Mouse (Mus musculus) liver, embryonic 12.5 days (tissue): ENCODE data around the gene Fam209. TPM values are rescaled to one million over a fixed set of nuclear protein-coding genes. Genes with fewer than 3 reads are reported as not detected.

Source experiments
- ATAC-seq: fragments of 200-750 bp; cut with Nextera tagmentation; 2 replicates; pipeline ENCODE4 v1.8.0; 2017; ENCODE audit warnings: moderate number of reproducible peaks, mild to moderate bottlenecking, moderate library complexity
- H3K27ac ChIP-seq: fragments of 300-500 bp; sonication (generic); 2 replicates; pipeline ENCODE4 v1.5.1; 2016; ENCODE audit warnings: mild to moderate bottlenecking
- H3K27me3 ChIP-seq: fragments of 300-500 bp; sonication (generic); replicated peaks from 2 replicates; pipeline ENCODE4 v1.6.1; 2016; ENCODE audit warnings: mild to moderate bottlenecking, moderate library complexity
- H3K36me3 ChIP-seq: fragments of 300-500 bp; sonication (generic); 2 replicates; pipeline ENCODE4 v1.6.1; 2016; ENCODE audit warnings: mild to moderate bottlenecking, moderate library complexity
- H3K4me1 ChIP-seq: fragments of 300-500 bp; sonication (generic); 2 replicates; pipeline ENCODE4 v1.6.1; 2016
- H3K4me2 ChIP-seq: fragments of 300-500 bp; sonication (generic); 2 replicates; pipeline ENCODE4 v1.6.1; 2016; ENCODE audit warnings: mild to moderate bottlenecking, moderate library complexity
- H3K4me3 ChIP-seq: fragments of 300-500 bp; sonication (generic); 2 replicates; pipeline ENCODE4 v1.5.1; 2016; ENCODE audit warnings: mild to moderate bottlenecking, moderate library complexity
- H3K9ac ChIP-seq: fragments of 300-500 bp; sonication (generic); 2 replicates; pipeline ENCODE4 v1.6.1; 2016; ENCODE audit warnings: mild to moderate bottlenecking, moderate library complexity
- H3K9me3 ChIP-seq: fragments of 300-500 bp; sonication (generic); replicated peaks from 2 replicates; pipeline ENCODE4 v1.6.1; 2016; ENCODE audit warnings: mild to moderate bottlenecking, moderate library complexity
- WGBS: fragments of 180-500 bp; shearing (Covaris S2); methylation state at CpG from one replicate; pipeline ENCODE4 v1.1.7; 2016; ENCODE audit not compliant: insufficient replicate concordance; 5-methylcytosine and 5-hydroxymethylcytosine counted together
- polyA plus RNA-seq: library from polyadenylated mRNA; unstranded; fragments of >200 nt; fragmentation: Nextera tagmentation; extraction: Ambion mirVana; gene quantifications from 2 replicates; pipeline ENCODE4 v1.2.1, GENCODE M21; 2016

The Fam209 gene
- polyA plus RNA-seq, 1 experiment from 2014 or later = not detected

GRCm38 (mm10) chr2:172452458-172452857 lies 19.9 kb upstream of the Fam209 start:
- no peak overlapping the region for H3K27ac ChIP-seq
- ATAC-seq = no peak
- H3K27me3 ChIP-seq = no peaks in the 10 kb centered on the region
- H3K4me1 ChIP-seq = no peaks in the 10 kb centered on the region
- H3K36me3 ChIP-seq = peaks cover 95% of the 10 kb centered on the region
- WGBS = 89% methylated on average over 10 of the region's 10 CpGs
- no peak overlapping the region for H3K4me3 ChIP-seq
- no peak overlapping the region for H3K4me2 ChIP-seq
- H3K9ac ChIP-seq = no peak overlapping the region
- H3K9me3 ChIP-seq = no peaks in the 10 kb centered on the region

GRCm38 (mm10) chr2:172458496-172458895 lies 13.8 kb upstream of the Fam209 start, which contains the start of gene Gcnt7:
Gcnt7 (minus strand) TSS chr2:172458596.
- Histone ChIP-seq H3K4me2 (no peak within 1 kb of the TSS), H3K27me3 (no peaks in the 10 kb centered on the region)
- WGBS = 81% methylated on average over 11 of the region's 11 CpGs

GRCm38 (mm10) chr2:172460647-172461046 lies 11.7 kb upstream of the Fam209 start:
- Histone ChIP-seq H3K9me3 (no peaks in the 10 kb centered on the region), H3K36me3 (peaks cover 95% of the 10 kb centered on the region), H3K4me1 (no peaks in the 10 kb centered on the region), H3K27me3 (no peaks in the 10 kb centered on the region), H3K4me3 (no peak overlapping the region), H3K27ac (no peak overlapping the region), H3K9ac (no peak overlapping the region), H3K4me2 (no peak overlapping the region)
- 77% methylated on average over 2 of the region's 2 CpGs for WGBS
- ATAC-seq = no peak

More at GRCm38 (mm10) chr2:172458496-172458895, 13.8 kb upstream of the Fam209 start, which contains the start of gene Gcnt7:
- ATAC-seq = no peak
- peaks cover 92% of the 10 kb centered on the region for H3K36me3 ChIP-seq
- H3K4me1 ChIP-seq = no peaks in the 10 kb centered on the region
- no peak within 1 kb of the TSS for H3K9ac ChIP-seq
- no peak within 1 kb of the TSS for H3K4me3 ChIP-seq
- H3K9me3 ChIP-seq = no peaks in the 10 kb centered on the region
- H3K27ac ChIP-seq = no peak within 1 kb of the TSS

GRCm38 (mm10) chr2:172462813-172463212 lies 9.5 kb upstream of the Fam209 start:
- peaks cover 95% of the 10 kb centered on the region for H3K36me3 ChIP-seq
- 90% methylated on average over 4 of the region's 4 CpGs for WGBS
- no peaks in the 10 kb centered on the region for H3K27me3 ChIP-seq
- no peaks in the 10 kb centered on the region for H3K4me1 ChIP-seq
- no peak overlapping the region for H3K9ac ChIP-seq
- H3K27ac ChIP-seq = no peak overlapping the region
- no peak overlapping the region for H3K4me2 ChIP-seq
- H3K4me3 ChIP-seq = no peak overlapping the region
- no peaks in the 10 kb centered on the region for H3K9me3 ChIP-seq
- no peak for ATAC-seq

GRCm38 (mm10) chr2:172466427-172467132 lies 5.7 kb upstream of the Fam209 start:
- Histone ChIP-seq H3K27me3 (no peaks in the 10 kb centered on the region), H3K4me1 (no peaks in the 10 kb centered on the region), H3K36me3 (peaks cover 85% of the 10 kb centered on the region), H3K4me3 (no peak overlapping the region), H3K4me2 (no peak overlapping the region), H3K9me3 (no peaks in the 10 kb centered on the region), H3K27ac (no peak overlapping the region), H3K9ac (no peak overlapping the region)
- ATAC-seq = no peak
- WGBS = 85% methylated on average over 11 of the region's 11 CpGs

GRCm38 (mm10) chr2:172467206-172467605 lies 5.1 kb upstream of the Fam209 start:
- Histone ChIP-seq H3K9ac (no peak overlapping the region), H3K4me3 (no peak overlapping the region), H3K4me1 (no peaks in the 10 kb centered on the region), H3K9me3 (no peaks in the 10 kb centered on the region), H3K4me2 (no peak overlapping the region), H3K36me3 (peaks cover 78% of the 10 kb centered on the region), H3K27me3 (no peaks in the 10 kb centered on the region), H3K27ac (no peak overlapping the region)
- WGBS = 87% methylated on average over 5 of the region's 5 CpGs
- no peak for ATAC-seq

GRCm38 (mm10) chr2:172468346-172468819 lies 3.9 kb upstream of the Fam209 start:
- Histone ChIP-seq H3K9me3 (no peaks in the 10 kb centered on the region), H3K9ac (no peak overlapping the region), H3K27me3 (no peaks in the 10 kb centered on the region), H3K27ac (no peak overlapping the region), H3K4me2 (no peak overlapping the region), H3K4me1 (no peaks in the 10 kb centered on the region), H3K4me3 (no peak overlapping the region), H3K36me3 (peaks cover 67% of the 10 kb centered on the region)
- ATAC-seq = no peak
- 89% methylated on average over 11 of the region's 11 CpGs for WGBS

GRCm38 (mm10) chr2:172473591-172473990 lies 1.3 kb downstream of the Fam209 start:
- Histone ChIP-seq H3K9me3 (no peaks in the 10 kb centered on the region), H3K27ac (no peak overlapping the region), H3K4me3 (no peak overlapping the region), H3K4me1 (no peaks in the 10 kb centered on the region), H3K36me3 (peaks cover 14% of the 10 kb centered on the region), H3K4me2 (no peak overlapping the region), H3K9ac (no peak overlapping the region), H3K27me3 (no peaks in the 10 kb centered on the region)
- no peak for ATAC-seq
- WGBS = 73% methylated on average over 8 of the region's 8 CpGs

GRCm38 (mm10) chr2:172474970-172475369 lies 2.6 kb downstream of the Fam209 start:
- 27% methylated on average over 6 of the region's 6 CpGs for WGBS

GRCm38 (mm10) chr2:172476707-172477260 lies 4.5 kb downstream of the Fam209 start:
- Histone ChIP-seq H3K4me2 (no peak overlapping the region), H3K9ac (no peak overlapping the region), H3K27me3 (no peaks in the 10 kb centered on the region), H3K27ac (no peak overlapping the region), H3K9me3 (no peaks in the 10 kb centered on the region), H3K36me3 (no peaks in the 10 kb centered on the region), H3K4me3 (no peak overlapping the region), H3K4me1 (no peaks in the 10 kb centered on the region)
- ATAC-seq = no peak
- 25% methylated on average over 10 of the region's 10 CpGs for WGBS

More at GRCm38 (mm10) chr2:172474970-172475369, 2.6 kb downstream of the Fam209 start:
- Histone ChIP-seq H3K27me3 (no peaks in the 10 kb centered on the region), H3K9ac (no peak overlapping the region), H3K27ac (no peak overlapping the region), H3K9me3 (no peaks in the 10 kb centered on the region), H3K36me3 (peaks cover under 1% of the 10 kb centered on the region), H3K4me3 (no peak overlapping the region), H3K4me1 (no peaks in the 10 kb centered on the region), H3K4me2 (no peak overlapping the region)
- ATAC-seq = no peak

- Histone ChIP-seq H3K4me1 (no peaks in the 10 kb centered on the region), H3K27me3 (no peaks in the 10 kb centered on the region), H3K9ac (no peak overlapping the region), H3K36me3 (no peaks in the 10 kb centered on the region), H3K4me3 (no peak overlapping the region), H3K4me2 (no peak overlapping the region), H3K9me3 (no peaks in the 10 kb centered on the region), H3K27ac (no peak overlapping the region)
- WGBS = 26% methylated on average over 3 of the region's 3 CpGs
- ATAC-seq = no peak
These were observed 5.0 kb downstream of the Fam209 start for GRCm38 (mm10) chr2:172477350-172477749.

GRCm38 (mm10) chr2:172477860-172478259 lies 5.5 kb downstream of the Fam209 start:
- ATAC-seq = no peak
- no peak overlapping the region for H3K4me2 ChIP-seq
- H3K36me3 ChIP-seq = no peaks in the 10 kb centered on the region
- H3K9me3 ChIP-seq = no peaks in the 10 kb centered on the region
- no peak overlapping the region for H3K27ac ChIP-seq
- no peaks in the 10 kb centered on the region for H3K4me1 ChIP-seq
- H3K27me3 ChIP-seq = no peaks in the 10 kb centered on the region
- no peak overlapping the region for H3K4me3 ChIP-seq
- no peak overlapping the region for H3K9ac ChIP-seq
- 7% methylated on average over 2 of the region's 2 CpGs for WGBS
